Mouse (Mus musculus): Measurements from ENCODE around the gene Isg15. TPM values are rescaled to one million over a fixed set of nuclear protein-coding genes. Genes with fewer than 3 reads are reported as not detected.

Isg15 gene
- polyA plus RNA-seq, 1 experiment from 2014 or later = 2.3 TPM

GRCm38 (mm10) chr4:156208872-156209271 lies 8.3 kb upstream of the Isg15 start:
- Histone ChIP-seq H3K4me3 (replicated peaks; ENCODE audit: low read length) (no peak overlapping the region), H3K9me3 (replicated peaks; ENCODE audit: control insufficient read depth, low read length) (no peaks in the 10 kb centered on the region), H3K4me2 (ENCODE audit: low read depth, low read length) (no peak overlapping the region), H3K4me1 (ENCODE audit: control insufficient read depth, insufficient read depth, low read length) (0 out of 2 replicates have a peak, but pooled peaks cover 1% of the 10 kb centered on the region), H3K36me3 (ENCODE audit: control insufficient read depth, insufficient read depth, low read length) (no peaks in the 10 kb centered on the region), H3K9ac (ENCODE audit: low read length) (no peak overlapping the region), H3K27me3 (ENCODE audit: control insufficient read depth, insufficient read depth, low read length) (peaks cover 9% of the 10 kb centered on the region; the same call in 1 of the 2 replicates), H3K27ac (ENCODE audit: low read length) (no peak overlapping the region)
- 80% methylated on average over 4 of the region's 4 CpGs for WGBS
- ATAC-seq (ENCODE audit: insufficient read depth, low FRiP score) = no peak

DNA sequence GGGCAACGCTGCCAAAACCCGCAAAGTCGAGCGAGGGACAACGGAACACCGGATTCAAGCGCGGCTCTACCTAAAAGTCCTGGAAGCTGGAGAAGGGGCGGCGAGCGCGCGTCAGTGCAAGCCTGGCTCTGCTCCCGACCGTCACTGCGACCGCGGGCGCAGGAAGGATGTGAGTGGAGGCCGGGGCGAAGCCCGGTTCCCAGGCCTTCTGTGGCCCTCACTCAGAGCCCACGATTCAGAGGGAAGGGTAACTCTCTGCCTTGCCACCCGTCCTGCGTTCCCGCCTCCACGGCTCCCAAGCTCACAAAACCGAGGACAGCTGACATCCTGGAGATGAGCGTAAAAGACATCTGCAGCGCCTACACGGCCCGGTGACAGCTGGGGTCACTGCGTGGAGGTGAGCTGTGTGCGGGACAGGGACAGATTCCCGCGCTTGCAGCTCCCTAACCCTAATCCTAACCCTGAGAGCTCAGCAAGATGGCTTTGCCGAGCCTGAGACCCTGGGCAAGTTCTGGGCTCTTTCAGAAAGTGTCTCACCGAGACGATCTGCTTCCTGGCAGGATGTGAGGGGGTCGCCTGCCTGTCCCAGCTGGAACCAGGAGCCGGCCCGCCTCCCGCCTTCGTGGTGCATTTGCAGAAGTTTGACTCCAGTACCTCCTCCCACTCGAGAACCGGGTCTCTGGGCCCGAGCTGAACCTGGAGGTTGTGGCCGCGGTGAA lies 3.0 kb upstream of the Isg15 start:
- H3K4me1 ChIP-seq (ENCODE audit: control insufficient read depth, insufficient read depth, low read length) = peaks cover 10% of the 10 kb centered on the region; the same call in 1 of the 2 replicates
- no peaks in the 10 kb centered on the region for H3K36me3 ChIP-seq (ENCODE audit: control insufficient read depth, insufficient read depth, low read length)
- peaks cover 9% of the 10 kb centered on the region for H3K27me3 ChIP-seq (ENCODE audit: control insufficient read depth, insufficient read depth, low read length)
- H3K4me3 ChIP-seq (replicated peaks; ENCODE audit: low read length) = peak overlapping the region; percentile 63
- WGBS = under 1% methylated on average over 49 of the region's 49 CpGs
- peak overlapping the region; percentile 96 for H3K4me2 ChIP-seq (ENCODE audit: low read depth, low read length)
- peak; percentile 41; the same call in 1 of the 2 replicates for ATAC-seq (ENCODE audit: insufficient read depth, low FRiP score)
- peak overlapping the region; percentile 49 for H3K27ac ChIP-seq (ENCODE audit: low read length)
- H3K9me3 ChIP-seq (replicated peaks; ENCODE audit: control insufficient read depth, low read length) = no peaks in the 10 kb centered on the region
- H3K9ac ChIP-seq (ENCODE audit: low read length) = peak overlapping the region; percentile 82

DNA sequence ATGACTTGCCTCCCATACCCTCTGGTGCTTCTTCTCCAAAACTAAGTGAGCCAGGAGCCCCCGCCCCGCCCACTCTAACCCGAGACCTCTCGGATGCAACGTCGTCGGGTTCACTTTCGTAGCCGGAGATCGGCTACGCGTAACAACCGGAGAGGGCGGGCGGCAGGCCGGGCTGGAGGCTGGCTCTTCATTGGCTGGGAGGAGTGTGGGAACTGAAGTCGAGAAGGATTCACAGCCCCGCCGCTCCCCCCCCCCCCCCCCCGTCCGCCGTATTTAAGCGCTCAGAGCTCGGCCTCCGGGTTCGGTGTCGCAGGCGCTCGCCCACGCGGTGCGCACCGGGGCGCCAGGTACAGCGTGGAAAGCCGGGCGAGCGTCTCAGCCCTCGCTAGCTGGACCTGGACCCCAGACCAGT lies 2.4 kb upstream of the Isg15 start, which contains the start of gene AW011738:
AW011738 (plus strand) TSS at position 304 of the 412 bp plus-strand sequence.
- Histone ChIP-seq H3K36me3 (ENCODE audit: control insufficient read depth, insufficient read depth, low read length) (no peaks in the 10 kb centered on the region), H3K4me3 (replicated peaks; ENCODE audit: low read length) (peak within 1 kb of the TSS; percentile 63), H3K27ac (ENCODE audit: low read length) (peak within 1 kb of the TSS; percentile 49), H3K9ac (ENCODE audit: low read length) (peak within 1 kb of the TSS; percentile 82), H3K27me3 (ENCODE audit: control insufficient read depth, insufficient read depth, low read length) (peaks cover 9% of the 10 kb centered on the region), H3K4me1 (ENCODE audit: control insufficient read depth, insufficient read depth, low read length) (peaks cover 12% of the 10 kb centered on the region; the same call in 1 of the 2 replicates), H3K9me3 (replicated peaks; ENCODE audit: control insufficient read depth, low read length) (no peaks in the 10 kb centered on the region), H3K4me2 (ENCODE audit: low read depth, low read length) (peak within 1 kb of the TSS; percentile 96)
- WGBS = under 1% methylated on average over 33 of the region's 39 CpGs
- ATAC-seq (ENCODE audit: insufficient read depth, low FRiP score) = peak; percentile 82

DNA sequence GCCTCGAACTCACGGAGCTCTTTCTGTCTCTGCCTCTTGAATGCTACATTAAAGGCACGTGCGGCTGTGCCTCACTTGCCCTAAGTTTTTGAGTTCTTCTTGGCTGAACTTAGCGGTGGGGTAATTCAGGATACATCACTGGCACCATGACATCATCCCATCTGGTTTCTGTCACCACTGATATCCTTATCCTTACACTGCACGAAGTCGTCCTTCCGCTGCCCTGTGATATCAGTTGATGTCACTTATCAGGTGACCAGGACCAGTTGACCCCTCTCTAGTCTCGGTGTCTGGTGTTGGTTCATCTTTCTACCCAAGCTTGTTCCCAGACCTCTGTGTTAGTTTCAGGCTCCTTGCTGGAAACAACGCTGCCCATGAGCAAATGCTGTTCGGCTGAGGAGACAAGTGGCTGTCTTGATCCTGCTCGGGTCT lies 1.9 kb upstream of the Isg15 start:
- peak overlapping the region; percentile 63 for H3K4me3 ChIP-seq (replicated peaks; ENCODE audit: low read length)
- peaks cover 12% of the 10 kb centered on the region; the same call in 1 of the 2 replicates for H3K4me1 ChIP-seq (ENCODE audit: control insufficient read depth, insufficient read depth, low read length)
- no peak overlapping the region for H3K27ac ChIP-seq (ENCODE audit: low read length)
- peak overlapping the region; percentile 96 for H3K4me2 ChIP-seq (ENCODE audit: low read depth, low read length)
- no peaks in the 10 kb centered on the region for H3K9me3 ChIP-seq (replicated peaks; ENCODE audit: control insufficient read depth, low read length)
- no peak for ATAC-seq (ENCODE audit: insufficient read depth, low FRiP score)
- WGBS = 33% methylated on average over 12 of the region's 12 CpGs
- H3K36me3 ChIP-seq (ENCODE audit: control insufficient read depth, insufficient read depth, low read length) = no peaks in the 10 kb centered on the region
- H3K9ac ChIP-seq (ENCODE audit: low read length) = peak overlapping the region; percentile 82
- H3K27me3 ChIP-seq (ENCODE audit: control insufficient read depth, insufficient read depth, low read length) = peaks cover 9% of the 10 kb centered on the region

GRCm38 (mm10) chr4:156197829-156198205 lies 2.8 kb downstream of the Isg15 start:
- Histone ChIP-seq H3K27ac (ENCODE audit: low read length) (peak overlapping the region; percentile 91), H3K36me3 (ENCODE audit: control insufficient read depth, insufficient read depth, low read length) (no peaks in the 10 kb centered on the region), H3K4me1 (ENCODE audit: control insufficient read depth, insufficient read depth, low read length) (peaks cover 39% of the 10 kb centered on the region), H3K9me3 (replicated peaks; ENCODE audit: control insufficient read depth, low read length) (no peaks in the 10 kb centered on the region), H3K9ac (ENCODE audit: low read length) (peak overlapping the region; percentile 82), H3K4me3 (replicated peaks; ENCODE audit: low read length) (peak overlapping the region; percentile 59), H3K27me3 (ENCODE audit: control insufficient read depth, insufficient read depth, low read length) (no peaks in the 10 kb centered on the region), H3K4me2 (ENCODE audit: low read depth, low read length) (peak overlapping the region; percentile 69)
- ATAC-seq (ENCODE audit: insufficient read depth, low FRiP score) = peak; percentile 89
- 0% methylated on average over 26 of the region's 26 CpGs for WGBS

GRCm38 (mm10) chr4:156197131-156197828 lies 3.3 kb downstream of the Isg15 start, which contains the start of gene Agrn:
TSS of gene Agrn (minus strand) at chr4:156197488.
- H3K27me3 ChIP-seq (ENCODE audit: control insufficient read depth, insufficient read depth, low read length) = no peaks in the 10 kb centered on the region
- peak within 1 kb of the TSS; percentile 90 for H3K9ac ChIP-seq (ENCODE audit: low read length)
- under 1% methylated on average over 31 of the region's 88 CpGs for WGBS
- peak within 1 kb of the TSS; percentile 88 for H3K4me3 ChIP-seq (replicated peaks; ENCODE audit: low read length)
- no peaks in the 10 kb centered on the region for H3K9me3 ChIP-seq (replicated peaks; ENCODE audit: control insufficient read depth, low read length)
- ATAC-seq (ENCODE audit: insufficient read depth, low FRiP score) = peak; percentile 86
- peak within 1 kb of the TSS; percentile 91 for H3K27ac ChIP-seq (ENCODE audit: low read length)
- no peaks in the 10 kb centered on the region for H3K36me3 ChIP-seq (ENCODE audit: control insufficient read depth, insufficient read depth, low read length)
- peaks cover 41% of the 10 kb centered on the region for H3K4me1 ChIP-seq (ENCODE audit: control insufficient read depth, insufficient read depth, low read length)
- peak within 1 kb of the TSS; percentile 89 for H3K4me2 ChIP-seq (ENCODE audit: low read depth, low read length)

DNA sequence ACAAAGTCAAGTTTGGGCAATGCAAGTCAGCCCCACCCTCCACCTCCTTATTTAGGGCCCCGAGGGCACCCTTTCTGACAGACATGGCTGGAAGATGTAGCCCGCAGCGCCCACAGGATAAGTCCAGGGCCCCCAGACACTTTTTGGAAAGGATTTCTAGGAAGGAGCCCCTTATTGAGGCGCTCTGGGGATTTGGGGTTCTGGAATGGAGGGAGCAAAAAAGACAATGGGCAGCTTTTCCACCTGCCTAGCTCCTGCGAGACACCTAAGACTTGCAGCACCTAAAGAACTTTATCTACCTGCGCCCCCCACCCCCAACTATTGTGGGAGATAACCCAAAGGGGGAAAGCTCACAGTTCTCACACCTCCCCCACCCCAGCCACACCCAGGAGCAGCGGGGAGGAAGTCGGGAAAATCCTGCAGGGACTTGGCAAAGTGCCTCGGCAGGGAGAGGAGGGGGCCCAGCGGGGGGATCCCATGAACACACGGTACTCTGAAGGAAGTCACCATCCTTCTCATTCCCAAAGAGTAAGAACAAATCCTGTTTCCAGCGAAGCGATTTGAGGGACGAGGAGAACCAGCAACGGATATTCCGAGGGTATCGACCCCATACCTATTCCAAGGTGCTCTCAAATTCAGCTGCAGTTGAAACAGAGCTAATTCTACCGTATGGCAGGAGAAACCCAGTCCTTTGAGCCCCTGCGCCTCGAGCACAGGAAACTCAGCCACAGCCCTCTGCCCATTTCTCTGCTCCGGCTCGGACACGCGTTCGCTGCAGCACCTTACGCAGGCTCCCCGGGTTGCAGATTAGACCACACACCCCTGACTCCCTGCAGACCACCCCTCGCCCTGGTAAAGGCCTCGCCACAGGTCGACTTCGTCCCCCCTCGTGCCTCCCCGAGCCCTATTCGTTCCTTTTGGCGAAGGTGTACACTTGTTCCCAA lies 4.4 kb downstream of the Isg15 start:
- H3K4me3 ChIP-seq (replicated peaks; ENCODE audit: low read length) = peak overlapping the region; percentile 88
- no peaks in the 10 kb centered on the region for H3K27me3 ChIP-seq (ENCODE audit: control insufficient read depth, insufficient read depth, low read length)
- 3% methylated on average over 35 of the region's 35 CpGs for WGBS

DNA sequence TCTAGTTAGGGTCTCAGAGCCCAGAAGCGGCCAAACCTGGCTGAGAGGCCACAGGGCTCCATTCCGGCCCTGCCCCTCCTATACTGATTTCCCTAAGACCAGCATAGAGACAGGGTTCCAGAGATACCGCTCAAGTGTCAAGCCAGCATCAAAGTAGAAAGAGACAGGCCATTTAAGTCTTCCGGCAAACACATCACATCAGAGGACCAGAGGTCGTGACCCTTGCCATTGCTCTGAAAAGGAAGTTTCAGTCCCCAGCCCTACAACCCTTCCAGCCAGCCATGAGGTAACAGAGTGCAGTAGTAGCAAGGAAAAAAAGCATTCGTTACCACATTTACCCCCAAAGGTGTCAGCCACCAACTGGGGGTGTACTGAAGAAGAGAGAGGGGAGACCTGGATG lies 6.3 kb downstream of the Isg15 start:
- H3K9ac ChIP-seq (ENCODE audit: low read length) = peak overlapping the region; percentile 16; the same call in 1 of the 2 replicates
- peaks cover 57% of the 10 kb centered on the region for H3K4me1 ChIP-seq (ENCODE audit: control insufficient read depth, insufficient read depth, low read length)
- peak overlapping the region; percentile 6; the same call in 1 of the 2 replicates for H3K4me2 ChIP-seq (ENCODE audit: low read depth, low read length)
- H3K4me3 ChIP-seq (replicated peaks; ENCODE audit: low read length) = no peak overlapping the region
- H3K27ac ChIP-seq (ENCODE audit: low read length) = no peak overlapping the region
- H3K9me3 ChIP-seq (replicated peaks; ENCODE audit: control insufficient read depth, low read length) = no peaks in the 10 kb centered on the region
- 53% methylated on average over 6 of the region's 6 CpGs for WGBS
- H3K27me3 ChIP-seq (ENCODE audit: control insufficient read depth, insufficient read depth, low read length) = no peaks in the 10 kb centered on the region
- no peaks in the 10 kb centered on the region for H3K36me3 ChIP-seq (ENCODE audit: control insufficient read depth, insufficient read depth, low read length)
- no peak for ATAC-seq (ENCODE audit: insufficient read depth, low FRiP score)

More for the DNA sequence above, 4.4 kb downstream of the Isg15 start:
- ATAC-seq (ENCODE audit: insufficient read depth, low FRiP score) = no peak
- no peaks in the 10 kb centered on the region for H3K36me3 ChIP-seq (ENCODE audit: control insufficient read depth, insufficient read depth, low read length)
- H3K9me3 ChIP-seq (replicated peaks; ENCODE audit: control insufficient read depth, low read length) = no peaks in the 10 kb centered on the region
- H3K9ac ChIP-seq (ENCODE audit: low read length) = peak overlapping the region; percentile 90
- peaks cover 50% of the 10 kb centered on the region for H3K4me1 ChIP-seq (ENCODE audit: control insufficient read depth, insufficient read depth, low read length)
- peak overlapping the region; percentile 73 for H3K27ac ChIP-seq (ENCODE audit: low read length)
- peak overlapping the region; percentile 89 for H3K4me2 ChIP-seq (ENCODE audit: low read depth, low read length)
